ENCODE assay signal across 14 mouse cellular contexts in the genomic region with DNA sequence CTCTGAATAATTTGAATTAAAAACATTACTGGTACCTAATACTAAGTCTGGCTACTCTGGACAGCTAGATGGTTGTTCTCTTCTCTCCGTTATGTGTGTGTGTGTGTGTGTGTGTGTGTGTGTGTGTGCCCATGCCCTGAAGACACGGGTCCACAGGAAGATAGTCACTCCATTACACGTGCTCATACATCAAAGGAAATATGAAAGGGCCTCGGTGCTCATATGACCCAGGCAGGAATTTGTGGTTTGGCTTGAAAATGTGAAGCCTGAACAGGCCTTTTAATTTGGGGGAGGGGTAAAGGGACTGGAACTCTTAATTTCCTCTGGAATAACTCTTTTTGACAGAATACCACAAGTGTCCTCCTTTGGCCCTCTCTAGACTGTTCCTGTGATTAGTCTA.
"Had no signal": no experiment of that assay in that cellular context is flagged by ENCODE, and none has a peak within 500 bp of the region (broad histone marks: within the 10 kb centered on the region; RNA-seq: fewer than 3 reads in every experiment).

No protein-coding gene starts in this region.

- H3K4me1 ChIP-seq: liver, embryonic 13.5 days; lung, embryonic 15.5 days; megakaryocyte, embryonic 14.5 days had no signal

- H3K27ac ChIP-seq: layer of hippocampus, adult 2 months; limb, embryonic 12.5 days; liver, embryonic 13.5 days; lung, embryonic 15.5 days; macrophage had no signal

- ATAC-seq: intestine, embryonic 16.5 days; liver, postnatal 0 days; midbrain, embryonic 16.5 days had no signal

- H3K9ac ChIP-seq: limb, embryonic 12.5 days; liver, embryonic 13.5 days; liver, postnatal 0 days; lung, embryonic 15.5 days had no signal

- H3K9me3 ChIP-seq: limb, embryonic 12.5 days; liver, embryonic 13.5 days; lung, embryonic 15.5 days had no signal

- H3K27me3 ChIP-seq: limb, embryonic 12.5 days; liver, embryonic 13.5 days; lung, embryonic 15.5 days; megakaryocyte, embryonic 14.5 days had no signal

- DNase-seq: liver; liver, embryonic 13.5 days; liver, postnatal 0 days; lung, postnatal 14 days; right cerebral cortex, postnatal 25 days; thymus, postnatal 4 days had no signal

- H3K4me2 ChIP-seq: limb, embryonic 12.5 days; liver, embryonic 13.5 days; lung, embryonic 15.5 days; midbrain, embryonic 11.5 days had no signal

- H3K36me3 ChIP-seq: limb, embryonic 12.5 days; liver, embryonic 13.5 days; lung, embryonic 15.5 days had no signal

- H3K4me3 ChIP-seq: layer of hippocampus, adult 2 months; limb, embryonic 12.5 days; liver, embryonic 13.5 days; lung, embryonic 15.5 days; megakaryocyte, embryonic 14.5 days had no signal
